Mouse (Mus musculus): ENCODE data around the gene Fhit. TPM values are rescaled to one million over a fixed set of nuclear protein-coding genes. Genes with fewer than 3 reads are reported as not detected.
"Not testable (repeated sequence)": the region's sequence is repeated elsewhere in the genome, so short reads cannot be mapped to it uniquely, and the experiment has no call there.

Gene Fhit
- total and polyA plus RNA-seq, 3 experiments: 2.9 to 12.5 (median 7.5) TPM

DNA sequence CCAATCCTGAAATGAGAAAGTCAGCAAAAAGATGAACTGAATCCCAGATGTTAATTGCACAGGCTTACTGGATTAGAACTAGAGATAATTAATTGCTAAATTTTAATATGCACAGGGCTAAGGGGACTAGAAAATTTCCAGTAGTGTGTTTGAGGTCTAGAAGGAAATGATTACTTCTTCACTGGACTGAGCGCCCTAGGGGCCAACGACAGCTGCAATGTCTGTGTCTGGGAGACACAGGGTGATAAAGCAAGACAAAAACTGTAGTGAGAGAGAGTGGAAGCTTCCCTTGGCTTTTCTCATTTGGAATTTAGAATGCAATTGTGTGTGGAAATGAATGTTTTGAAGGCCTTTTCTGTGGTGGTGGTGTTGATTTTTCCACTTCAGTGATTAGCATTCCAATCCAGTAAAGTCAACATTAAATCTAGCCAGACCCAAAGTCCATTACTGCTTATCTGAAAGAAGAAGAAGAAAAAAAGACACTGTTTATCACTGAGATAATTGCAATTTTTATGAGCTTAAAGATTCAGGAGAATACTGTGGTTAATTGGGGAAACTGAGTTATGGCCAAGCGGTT lies 1184.8 kb downstream of the Fhit start:
- DNase-seq: no peak

GRCm38 (mm10) chr14:9974402-9974801 lies 1187.4 kb downstream of the Fhit start:
- DNase-seq: no peak

DNA sequence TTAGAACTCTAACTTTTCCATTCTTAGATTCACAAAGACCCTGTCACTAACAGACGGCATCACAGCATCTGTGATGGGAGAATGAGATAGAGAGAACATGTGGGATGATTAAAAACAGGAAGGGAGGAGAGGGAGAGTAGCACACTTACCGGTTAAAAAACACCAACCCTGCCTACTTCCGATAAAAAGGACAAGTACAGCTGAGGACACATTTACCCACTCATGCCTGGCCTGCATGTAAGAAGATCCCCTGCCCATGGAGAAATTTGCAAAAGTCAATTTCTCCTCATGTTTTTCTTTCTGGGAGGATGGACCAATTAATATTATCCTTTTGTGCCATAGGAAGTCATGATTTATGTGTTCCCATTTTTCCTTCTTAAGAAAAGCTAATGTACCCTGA lies 1198.0 kb downstream of the Fhit start:
- no peak for DNase-seq

DNA sequence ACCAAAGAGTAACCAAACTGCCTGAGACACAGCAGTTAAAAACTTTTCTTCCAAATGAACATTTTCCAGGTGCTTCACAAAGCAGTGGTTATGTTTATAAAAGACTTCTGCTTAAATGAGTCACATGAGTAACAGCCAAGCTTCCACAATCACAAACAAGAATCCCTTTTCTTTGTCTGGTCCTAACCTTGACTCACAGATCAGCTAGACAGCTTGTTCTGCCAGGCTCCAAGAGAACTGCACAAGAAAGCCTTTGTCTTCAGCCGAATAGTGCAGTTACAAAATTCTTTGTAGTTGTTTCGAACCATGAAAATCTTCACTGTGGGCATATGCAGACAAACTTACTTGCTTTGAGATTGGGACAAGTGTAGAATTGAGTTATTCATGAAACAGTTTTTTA lies 1201.4 kb downstream of the Fhit start:
- DNase-seq: no peak

- DNase-seq: no peak
Measured at GRCm38 (mm10) chr14:9899494-9899893, 1262.3 kb downstream of the Fhit start.

DNA sequence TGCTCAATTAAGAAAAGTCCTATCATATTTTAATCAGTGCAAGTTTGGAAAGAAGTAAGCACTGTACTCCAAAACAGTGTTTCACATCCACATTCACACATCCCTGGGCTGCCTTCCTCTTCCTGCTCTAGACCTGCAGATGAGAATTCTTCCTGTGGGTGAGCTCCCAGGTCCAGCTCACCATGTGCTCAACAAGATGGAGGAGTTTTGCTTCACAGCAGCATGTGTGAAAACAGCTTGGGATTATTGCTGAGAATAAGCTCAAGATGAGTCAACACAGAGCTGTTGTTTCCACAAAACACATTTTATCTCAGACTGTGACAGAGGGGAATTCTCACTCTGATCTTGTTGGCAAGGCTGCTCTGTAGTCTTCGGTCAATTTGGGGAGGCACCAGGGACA lies 1265.3 kb downstream of the Fhit start:
- DNase-seq: no peak

DNA sequence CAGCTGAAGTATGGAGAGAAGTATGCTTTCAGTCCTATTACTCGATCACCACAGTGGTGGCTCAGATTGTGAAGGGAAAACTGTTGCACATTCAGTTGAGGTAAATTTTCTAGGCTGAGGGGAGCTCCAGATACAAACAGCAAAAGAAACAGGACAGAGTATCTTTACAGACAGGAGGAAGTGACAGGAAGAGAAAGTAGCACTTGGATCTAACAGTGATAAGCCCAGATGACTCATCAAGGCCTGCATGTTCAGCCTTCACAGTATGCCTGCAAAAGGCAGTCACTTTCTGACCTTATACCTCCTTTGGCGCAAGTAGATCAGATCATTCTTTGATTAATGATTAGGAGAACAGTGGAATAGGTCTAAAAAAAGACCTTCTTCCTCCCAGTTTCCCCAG lies 1309.8 kb downstream of the Fhit start:
- peak; percentile 41 for DNase-seq

DNA sequence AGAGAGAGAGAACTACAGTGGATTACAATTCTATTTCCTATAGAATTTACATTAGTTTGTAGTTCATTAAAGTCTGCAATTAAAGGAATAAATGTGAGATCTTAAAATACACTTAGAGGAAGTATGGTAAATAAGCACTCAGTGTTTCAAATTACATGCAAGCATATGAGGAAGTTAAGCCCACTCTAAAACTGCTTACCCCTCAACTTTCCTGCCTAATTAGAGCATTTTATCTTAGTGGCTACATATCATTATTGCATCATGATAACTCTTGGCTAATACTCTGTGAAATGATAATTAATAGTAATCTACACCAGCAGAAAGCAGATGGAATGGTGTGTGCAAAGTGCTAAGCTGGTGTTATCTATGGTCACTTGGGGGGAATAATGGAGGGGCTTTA lies 1329.5 kb downstream of the Fhit start:
- DNase-seq: no peak

DNA sequence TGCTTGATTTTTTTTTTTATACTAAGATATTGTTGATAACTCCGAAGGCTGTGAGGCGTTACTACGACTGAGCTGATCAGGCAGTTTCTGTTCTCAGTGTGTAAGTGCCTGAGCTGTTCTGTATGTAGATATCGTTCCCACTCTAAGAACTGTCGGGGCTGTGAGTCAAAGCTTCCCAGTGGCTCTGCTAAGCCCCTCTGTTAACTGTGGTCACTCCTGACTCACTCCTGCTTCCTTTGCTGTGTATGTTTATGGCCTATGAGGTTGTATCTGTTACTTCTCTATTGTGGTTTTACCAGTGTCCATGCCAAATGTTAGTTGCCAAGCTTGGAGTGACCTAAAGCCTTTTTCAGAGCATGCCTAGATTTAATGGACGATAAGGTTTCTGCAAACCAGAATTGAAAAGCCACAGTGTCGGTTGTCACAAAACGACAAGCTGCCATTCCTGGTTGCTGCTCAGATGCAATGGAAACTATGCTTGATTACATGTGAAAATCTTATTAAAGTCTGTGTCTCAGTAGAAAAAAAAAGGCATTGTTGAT lies 1333.1 kb downstream of the Fhit start:
- DNase-seq: not testable (repeated sequence)

- no peak for DNase-seq
Measured at GRCm38 (mm10) chr14:9815963-9816362, 1345.9 kb downstream of the Fhit start.

- no peak for DNase-seq
Measured at GRCm38 (mm10) chr14:9811847-9812321, 1350.0 kb downstream of the Fhit start.

- DNase-seq: no peak
Measured at GRCm38 (mm10) chr14:9811177-9811846, 1350.5 kb downstream of the Fhit start.

DNA sequence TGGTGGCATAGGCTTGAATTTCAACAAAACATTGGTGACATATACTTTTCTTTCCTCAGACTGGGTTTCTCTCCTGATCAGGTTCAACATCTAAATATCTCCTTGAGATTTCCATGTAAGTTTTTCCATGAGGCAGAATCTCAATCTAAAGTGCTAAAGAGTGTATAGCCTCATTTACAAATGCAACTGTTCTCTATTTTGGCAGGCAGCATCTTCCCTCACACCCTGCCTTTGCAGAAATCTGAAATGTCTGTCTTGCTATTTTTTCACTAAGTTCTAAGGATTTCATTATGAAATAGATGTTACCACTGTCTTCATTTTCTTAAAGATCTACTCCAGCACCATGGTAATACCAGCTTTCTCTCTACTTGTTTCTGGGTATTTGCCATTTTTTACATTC lies 1368.4 kb downstream of the Fhit start:
- DNase-seq: no peak

GRCm38 (mm10) chr14:9788402-9788950 lies 1373.4 kb downstream of the Fhit start:
- DNase-seq: no peak

DNA sequence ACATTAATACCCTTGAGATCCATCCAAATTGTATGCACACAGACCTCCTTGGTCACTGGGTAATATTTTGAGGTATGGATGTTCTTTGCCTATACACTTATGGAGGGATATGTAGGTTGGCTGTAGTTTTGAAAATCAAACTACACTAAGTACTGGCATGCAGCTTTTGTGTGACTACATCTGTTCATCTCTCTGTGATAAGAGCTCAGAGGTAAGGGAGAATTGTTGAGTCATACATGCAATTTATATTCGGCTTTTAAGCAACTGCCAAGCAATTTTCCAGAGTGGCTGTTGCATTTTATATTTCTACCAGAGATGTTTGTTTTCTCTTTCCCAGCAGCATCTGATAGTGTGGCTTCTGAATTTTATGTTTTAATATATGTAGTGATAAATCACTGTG lies 1374.4 kb downstream of the Fhit start:
- DNase-seq: no peak

DNA sequence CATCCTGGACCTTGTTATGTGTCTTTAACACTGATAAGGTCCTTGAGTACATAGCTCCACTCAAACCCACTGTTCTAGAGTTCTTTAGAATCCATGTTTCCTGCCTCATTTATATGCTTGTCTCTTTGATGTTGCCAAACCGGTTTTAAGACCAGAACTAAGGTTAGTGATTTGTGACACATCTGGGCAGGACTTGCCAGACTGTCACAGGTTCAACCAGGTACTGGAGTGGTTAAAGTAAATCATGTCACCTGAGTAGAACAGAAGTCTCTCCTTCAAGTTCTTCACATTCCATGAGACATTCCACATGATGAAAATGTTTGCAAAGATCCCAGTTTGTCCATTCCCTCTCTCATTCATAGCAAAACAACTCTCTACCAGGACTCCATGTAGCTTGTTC lies 1376.0 kb downstream of the Fhit start:
- DNase-seq: no peak

GRCm38 (mm10) chr14:9751341-9751740 lies 1410.5 kb downstream of the Fhit start:
- DNase-seq: no peak

GRCm38 (mm10) chr14:9748709-9749108 lies 1413.1 kb downstream of the Fhit start:
- no peak for DNase-seq

GRCm38 (mm10) chr14:9721917-9722472 lies 1439.8 kb downstream of the Fhit start:
- DNase-seq: no peak

DNA sequence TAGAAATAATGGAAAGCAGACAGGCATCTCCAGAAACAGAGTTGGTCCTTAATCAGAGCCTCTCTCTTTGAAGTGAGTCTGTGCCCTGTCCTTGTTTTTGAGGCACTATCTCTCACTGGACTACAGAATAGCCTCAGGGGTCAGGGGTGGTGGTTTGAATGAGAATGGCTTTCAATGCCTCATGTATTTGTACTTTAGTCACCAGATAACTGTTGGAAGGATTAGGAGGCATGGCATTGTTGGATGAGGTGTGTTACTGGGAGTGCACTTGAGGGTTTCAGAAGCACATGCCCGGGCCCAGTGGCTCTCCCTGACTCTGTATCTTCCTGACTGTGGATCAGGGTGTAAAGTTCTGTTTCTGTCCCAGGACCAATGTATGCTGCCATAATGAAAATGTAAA lies 1463.2 kb downstream of the Fhit start:
- no peak for DNase-seq

GRCm38 (mm10) chr14:9697101-9697500 lies 1464.7 kb downstream of the Fhit start:
- no peak for DNase-seq

- no peak for DNase-seq
Measured at GRCm38 (mm10) chr14:9696004-9696403, 1465.8 kb downstream of the Fhit start.

- DNase-seq: no peak
Measured at GRCm38 (mm10) chr14:9695217-9695690, 1466.6 kb downstream of the Fhit start.
